Mouse (Mus musculus) liver, adult 2 months (tissue): ENCODE measurements at regions not wholly inside any gene's neighbourhood (a gene's known extent, or its start where the extent isn't known, plus 50 kb on each side); places are given as distances from the start of the nearest gene placed in this dataset.

Source experiments
- CTCF ChIP-seq: fragments of 200-500 bp; IDR thresholded peaks from 2 replicates; pipeline ENCODE4 v1.5.1; 2011; ENCODE audit warnings: low read depth, low read length, control low read depth
- POLR2A ChIP-seq: fragments of 200-500 bp; IDR thresholded peaks from 2 replicates; pipeline ENCODE4 v1.6.1; 2011; ENCODE audit warnings: low read length, control low read depth; ENCODE audit not compliant: insufficient read depth; ENCODE audit errors: extremely low read depth

GRCm38 (mm10) chr5:106536068-106536467 is 72.8 kb upstream of the Gm17304 start:
- no peak for TF ChIP-seq CTCF
- TF ChIP-seq POLR2A = no peak
